Mouse (Mus musculus) cerebellum, postnatal 10 days (tissue): Measurements from ENCODE around the gene Pcgf2.
A peak's percentile ranks its signal among the peaks of the same experiment; 100 is the strongest.
"Not testable (repeated sequence)": the region's sequence is repeated elsewhere in the genome, so short reads cannot be mapped to it uniquely, and the experiment has no call there.

Experiments used
- DNase-seq, 2 experiments: peaks; one replicate each; pipeline ENCODE4 v3.0.0; 2021; ENCODE audit warnings: mixed read lengths in 2 of 2

Gene Pcgf2

DNA sequence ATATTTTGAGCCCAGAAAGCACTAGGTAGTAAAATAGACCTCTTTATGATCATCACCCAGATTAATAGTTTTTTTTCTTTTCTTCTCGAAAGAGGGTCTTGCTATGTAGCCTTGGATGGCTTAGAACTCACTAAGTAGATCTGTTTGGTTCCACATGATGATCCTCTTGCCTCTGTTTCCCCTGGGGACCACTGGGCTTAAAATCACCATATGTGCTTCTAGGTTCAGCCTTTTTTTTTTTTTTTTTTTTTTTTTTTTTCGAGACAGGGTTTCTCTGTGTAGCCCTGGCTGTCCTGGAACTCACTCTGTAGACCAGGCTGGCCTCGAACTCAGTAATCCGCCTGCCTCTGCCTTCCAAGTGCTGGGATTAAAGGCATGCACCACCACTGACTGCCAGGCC lies 51.8 kb downstream of the Pcgf2 start:
- not testable (repeated sequence) for DNase-seq

DNA sequence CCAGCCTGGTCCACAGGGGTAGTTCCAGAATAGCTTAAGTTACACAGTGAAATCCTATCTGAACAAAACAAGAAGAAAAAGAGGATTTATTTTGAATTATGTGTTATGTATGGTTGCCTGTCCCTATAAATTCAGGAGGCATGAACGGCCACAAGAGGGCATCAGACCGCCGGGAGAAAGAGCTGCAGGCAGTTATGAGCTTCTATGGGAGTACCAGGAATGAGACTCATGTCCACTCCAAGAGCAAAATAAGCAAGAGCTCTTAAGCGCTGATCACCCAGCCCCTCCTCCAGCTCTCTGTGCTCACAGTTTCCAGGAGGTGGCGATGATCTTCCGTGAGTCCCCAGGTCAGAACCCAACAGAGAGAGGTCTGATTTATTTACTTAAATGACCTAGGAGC lies 55.5 kb downstream of the Pcgf2 start:
- DNase-seq = peak; percentile 85

DNA sequence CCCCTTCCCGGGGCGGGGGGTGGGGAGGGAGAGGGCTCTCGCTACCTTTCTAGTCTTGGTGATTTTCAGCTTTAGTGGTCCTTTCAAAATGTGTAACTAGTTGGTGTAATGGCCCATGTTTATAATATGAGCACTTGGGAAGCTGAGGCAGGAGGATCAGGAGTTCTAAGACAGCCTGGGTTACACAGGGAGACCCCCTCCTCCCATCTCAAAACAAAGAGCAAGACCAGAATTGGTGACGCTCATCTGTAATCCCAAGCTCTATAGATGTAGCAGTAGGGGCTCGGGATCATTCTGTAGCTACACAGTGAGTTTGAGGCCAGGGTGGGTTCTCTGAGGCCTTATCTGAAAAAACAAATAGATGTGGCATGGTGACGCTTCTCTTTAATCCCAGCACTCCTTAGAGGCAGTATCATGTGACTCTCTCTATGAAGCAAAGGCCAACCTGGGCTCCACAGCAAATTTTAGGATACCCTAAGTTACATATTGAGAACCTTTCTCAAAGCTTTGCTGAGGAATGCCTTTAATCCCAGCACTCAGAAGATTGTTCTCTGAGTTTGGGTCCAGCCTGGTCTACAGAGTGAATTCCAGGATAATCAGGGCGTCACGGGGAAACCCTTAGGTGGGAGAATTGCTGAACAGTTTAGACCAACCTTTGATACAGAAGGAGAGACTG lies 56.8 kb downstream of the Pcgf2 start:
- no peak for DNase-seq

DNA sequence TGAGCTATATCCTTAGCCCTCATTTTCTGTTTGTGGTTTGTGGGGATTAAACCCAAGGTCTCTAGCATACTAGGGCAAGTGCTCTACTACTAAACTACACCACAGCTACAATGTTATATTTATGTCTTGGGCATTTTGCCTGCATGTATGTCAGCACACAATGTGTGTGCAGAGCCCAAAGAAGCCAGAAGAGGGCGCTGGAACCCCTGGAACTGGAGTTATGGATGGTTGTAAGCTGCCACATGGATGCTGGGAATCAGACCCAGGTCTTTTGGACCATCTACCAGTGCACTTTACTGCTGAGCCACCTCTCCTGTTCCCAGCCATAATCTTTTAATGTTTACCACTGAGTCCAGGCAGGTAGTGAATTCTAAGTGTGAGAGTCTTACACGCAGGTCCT lies 57.6 kb downstream of the Pcgf2 start:
- DNase-seq = peak; percentile 23 to 54

DNA sequence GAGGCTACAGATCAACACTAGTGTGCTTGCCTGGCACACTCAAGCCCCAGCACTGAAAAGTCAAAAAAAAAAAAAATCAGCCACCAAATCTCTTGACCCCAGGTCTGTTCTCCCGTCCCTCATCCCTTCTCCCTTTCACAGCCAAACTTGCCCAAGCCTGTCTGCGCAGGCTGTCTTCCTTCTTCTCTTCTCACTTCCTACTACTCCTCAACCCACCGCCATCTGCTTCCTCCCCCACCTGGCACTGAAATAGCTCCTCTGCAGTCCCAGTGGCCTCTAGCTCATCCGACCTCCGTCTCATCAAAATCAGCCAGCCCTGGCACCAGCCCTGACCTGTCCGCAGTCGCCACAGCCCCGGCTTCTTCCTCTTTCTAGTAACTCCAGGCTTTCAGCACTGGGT lies 58.6 kb downstream of the Pcgf2 start:
- DNase-seq = peak; percentile 87 to 89
